Mouse (Mus musculus): Measurements from ENCODE around the gene Eps8l3. TPM values are rescaled to one million over a fixed set of nuclear protein-coding genes. Genes with fewer than 3 reads are reported as not detected.

Eps8l3 gene
- 122 and 277 TPM in 2 replicates for polyA plus RNA-seq (2012; rRNA removed; ENCODE audit: low replicate concordance)

DNA sequence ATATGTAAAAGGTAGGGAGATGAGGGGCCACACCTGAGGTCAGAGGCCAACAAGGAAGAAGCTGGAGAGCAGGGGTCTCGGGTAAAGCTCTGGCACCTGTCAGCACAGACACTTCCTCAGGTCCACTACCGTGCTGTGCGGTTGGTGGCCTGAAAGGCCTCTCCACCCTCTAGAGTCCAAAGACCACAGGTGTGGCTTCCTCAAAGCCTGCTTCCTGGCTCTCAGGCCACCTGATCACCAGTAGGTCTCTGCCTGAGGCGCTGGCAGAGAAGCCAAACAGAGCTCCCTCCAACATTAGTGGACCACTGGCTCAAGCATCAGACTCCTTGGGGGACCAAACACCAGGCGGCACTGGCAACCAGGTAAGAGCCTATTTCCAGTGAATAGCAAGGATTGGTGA is at the start of gene Eps8l3:
TSS of gene Eps8l3 (plus strand) at position 225 of the 400 bp plus-strand sequence.

GRCm38 (mm10) chr3:107895720-107896569 is 18.9 kb downstream of the Eps8l3 start, which contains the start of gene Gstm5:
TSS of gene Gstm5 (plus strand) at chr3:107895821.

GRCm38 (mm10) chr3:107931670-107932069 is 54.6 kb downstream of the Eps8l3 start, which contains the start of gene Gstm7:
TSS of gene Gstm7 (minus strand) at chr3:107931817.

Other genes starting within 250 kb of the Eps8l3 start
- not detected in 2 replicates for gene Gm10961, start 245.9 kb upstream of the Eps8l3 start, polyA plus RNA-seq (2012; rRNA removed; ENCODE audit: low replicate concordance)
- 39.6 and 45.9 TPM in 2 replicates for gene Strip1, start 245.5 kb upstream of the Eps8l3 start, polyA plus RNA-seq (2012; rRNA removed; ENCODE audit: low replicate concordance)
- gene Ahcyl1, start 180.7 kb upstream of the Eps8l3 start, polyA plus RNA-seq (2012; rRNA removed; ENCODE audit: low replicate concordance): 24.5 and 38.6 TPM in 2 replicates
- 8.5 and 8.9 TPM in 2 replicates for gene Csf1, start 116.8 kb upstream of the Eps8l3 start, polyA plus RNA-seq (2012; rRNA removed; ENCODE audit: low replicate concordance)
- gene Gstm5, start 18.6 kb downstream of the Eps8l3 start, polyA plus RNA-seq (2012; rRNA removed; ENCODE audit: low replicate concordance): 7.9 and 10.3 TPM in 2 replicates
- 21.0 and 35.6 TPM in 2 replicates for gene Gstm7, start 54.6 kb downstream of the Eps8l3 start, polyA plus RNA-seq (2012; rRNA removed; ENCODE audit: low replicate concordance)
- gene Gstm6, start 66.5 kb downstream of the Eps8l3 start, polyA plus RNA-seq (2012; rRNA removed; ENCODE audit: low replicate concordance): 33.2 and 37.8 TPM in 2 replicates
- gene Gstm3, start 92.1 kb downstream of the Eps8l3 start, polyA plus RNA-seq (2012; rRNA removed; ENCODE audit: low replicate concordance): 1,815 and 2,207 TPM in 2 replicates
- gene Gstm2, start 109.2 kb downstream of the Eps8l3 start, polyA plus RNA-seq (2012; rRNA removed; ENCODE audit: low replicate concordance): 58.5 and 81.9 TPM in 2 replicates
- 1,678 and 2,863 TPM in 2 replicates for gene Gstm1, start 140.7 kb downstream of the Eps8l3 start, polyA plus RNA-seq (2012; rRNA removed; ENCODE audit: low replicate concordance)
- gene Gstm4, start 167.7 kb downstream of the Eps8l3 start, polyA plus RNA-seq (2012; rRNA removed; ENCODE audit: low replicate concordance): 37.9 and 55.2 TPM in 2 replicates
- gene Ampd2, start 209.4 kb downstream of the Eps8l3 start, polyA plus RNA-seq (2012; rRNA removed; ENCODE audit: low replicate concordance): 98.1 and 166 TPM in 2 replicates
- 0.33 and 0.88 TPM in 2 replicates for gene Gnat2, start 215.6 kb downstream of the Eps8l3 start, polyA plus RNA-seq (2012; rRNA removed; ENCODE audit: low replicate concordance)

All from duodenum, adult 2 months (tissue).